Mouse (Mus musculus) megakaryocyte progenitor cell, adult 5-6 weeks (primary cell): ENCODE data around the gene Fam199x. TPM values are rescaled to one million over a fixed set of nuclear protein-coding genes. Genes with fewer than 3 reads are reported as not detected.

ENCODE experiments used
- ATAC-seq: replicated peaks from 2 replicates; pipeline ENCODE4 v1.8.0; 2016; ENCODE audit warnings: mild to moderate bottlenecking, moderate TSS enrichment, inconsistent platforms; ENCODE audit not compliant: poor library complexity
- total RNA-seq, 2 experiments: library from RNA; stranded (forward) in 1 of 2; stranded (reverse) in 1 of 2; fragments of 157-497, 149-512 nt in 1 of 2; fragments of 200-1000 nt in 1 of 2; gene quantifications; 2 replicates each; pipeline versions ENCODE4 v1.2.3 to v1.2.4; 2015 to 2017

Gene Fam199x
- total RNA-seq (2015) (5.6 and 5.9 TPM in 2 replicates), total RNA-seq (2017) (9.3 and 11.7 TPM in 2 replicates)

DNA sequence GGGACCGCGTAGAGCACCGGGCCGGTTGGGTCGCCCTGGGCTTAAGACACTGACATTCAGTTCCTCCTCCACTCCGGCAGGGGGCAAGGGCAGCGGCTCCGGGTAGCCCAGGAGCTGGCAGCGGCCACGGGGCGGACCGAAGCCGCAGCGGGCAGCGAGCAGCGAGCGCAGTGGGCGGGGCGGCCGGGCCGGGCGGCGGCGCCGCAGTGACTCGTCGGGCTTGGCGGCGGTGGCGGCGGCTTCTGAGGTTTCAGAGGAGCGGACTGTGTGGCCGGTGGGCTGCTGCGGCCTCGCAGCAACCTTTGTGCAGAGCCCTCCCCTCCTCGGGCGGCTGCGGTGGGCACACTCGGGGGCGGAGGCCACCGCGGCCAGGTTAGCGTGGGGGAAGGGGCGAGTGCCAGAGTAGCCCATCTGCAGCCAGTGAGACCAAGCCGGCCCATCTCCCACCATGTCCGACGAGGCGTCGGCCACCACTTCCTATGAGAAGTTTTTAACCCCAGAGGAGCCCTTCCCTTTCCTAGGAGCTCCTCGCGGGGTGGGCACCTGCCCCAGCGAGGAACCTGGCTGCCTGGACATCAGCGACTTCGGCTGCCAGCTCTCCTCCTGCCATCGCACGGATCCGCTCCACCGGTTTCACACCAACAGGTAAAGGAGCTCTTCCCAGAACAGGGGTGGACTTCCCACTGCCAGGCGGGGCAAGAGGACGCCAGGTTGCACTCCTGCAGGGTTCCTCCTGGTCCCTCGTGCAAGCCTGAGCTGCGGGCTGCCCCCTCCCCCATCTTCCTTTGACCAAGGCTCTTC is at the start of gene Fam199x:
Fam199x (plus strand) TSS at position 170 of the 801 bp plus-strand sequence.
- peak; percentile 100 for ATAC-seq

DNA sequence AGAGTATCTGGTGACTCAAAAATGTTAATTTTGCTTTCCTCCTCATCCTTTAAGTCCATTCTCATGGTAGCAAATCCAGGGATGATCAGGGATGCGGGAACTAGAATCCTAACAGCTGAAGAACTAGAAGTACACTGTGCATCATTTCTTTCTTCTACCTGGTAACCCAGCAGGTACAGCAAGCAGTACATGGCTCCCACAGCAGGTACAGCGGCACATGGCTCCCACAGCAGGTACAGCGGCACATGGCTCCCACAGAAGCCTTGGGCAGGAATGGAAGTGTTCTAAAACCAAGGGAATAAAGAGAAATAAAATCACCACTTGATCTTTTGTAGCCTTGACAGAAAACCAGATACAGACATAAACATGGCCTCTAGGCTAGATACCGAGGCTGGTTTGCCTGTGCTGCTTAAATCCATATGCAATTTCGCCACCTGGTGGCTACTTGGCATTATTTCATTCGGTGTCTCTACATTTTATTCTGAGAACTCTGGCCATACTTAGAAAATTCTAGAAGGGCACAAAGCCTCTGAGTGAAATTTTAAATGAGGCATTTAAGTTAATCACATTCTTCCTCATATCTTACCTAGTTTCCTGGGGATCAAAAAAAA is 34.2 kb upstream of the Fam199x start:
- ATAC-seq: peak; percentile 83

DNA sequence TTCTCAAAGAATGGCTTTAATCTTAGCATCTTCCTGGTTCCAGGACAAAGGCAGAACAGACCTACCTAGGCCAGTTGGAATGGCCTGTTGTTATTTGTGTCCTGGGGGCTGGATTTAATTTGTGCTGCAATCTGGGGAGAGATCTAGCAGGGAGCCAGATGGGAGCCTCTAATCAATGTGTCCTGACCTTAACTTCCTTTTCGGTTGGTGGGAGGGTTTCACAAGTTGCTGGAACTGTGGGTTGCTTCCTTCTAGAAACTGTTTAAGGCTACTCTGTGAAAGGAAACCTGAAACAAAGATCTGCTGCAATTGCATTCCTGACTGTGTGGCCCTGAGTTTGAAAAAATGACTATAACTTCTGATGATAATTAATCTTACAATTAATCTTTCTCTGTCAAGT is 31.7 kb upstream of the Fam199x start:
- peak; percentile 72 for ATAC-seq

DNA sequence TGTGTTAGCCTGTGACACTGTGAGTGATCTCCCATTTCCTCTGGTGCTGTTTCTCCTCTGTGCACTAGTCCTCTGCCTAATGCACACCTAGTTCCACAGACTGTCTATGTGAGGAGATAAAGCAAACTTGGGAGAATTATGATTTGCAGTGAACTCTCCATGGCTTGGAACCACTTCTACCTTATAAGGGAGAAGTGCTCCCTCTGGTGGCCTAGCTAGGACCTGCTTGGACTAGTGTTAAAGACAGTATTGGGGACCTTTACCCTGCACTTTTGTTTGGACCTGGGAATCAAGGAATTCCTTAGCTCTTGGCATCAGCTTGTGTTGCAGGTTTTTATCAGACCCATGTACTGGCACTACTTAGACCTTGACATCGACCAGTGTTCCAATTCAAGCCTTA is 30.1 kb upstream of the Fam199x start:
- ATAC-seq: peak; percentile 88

DNA sequence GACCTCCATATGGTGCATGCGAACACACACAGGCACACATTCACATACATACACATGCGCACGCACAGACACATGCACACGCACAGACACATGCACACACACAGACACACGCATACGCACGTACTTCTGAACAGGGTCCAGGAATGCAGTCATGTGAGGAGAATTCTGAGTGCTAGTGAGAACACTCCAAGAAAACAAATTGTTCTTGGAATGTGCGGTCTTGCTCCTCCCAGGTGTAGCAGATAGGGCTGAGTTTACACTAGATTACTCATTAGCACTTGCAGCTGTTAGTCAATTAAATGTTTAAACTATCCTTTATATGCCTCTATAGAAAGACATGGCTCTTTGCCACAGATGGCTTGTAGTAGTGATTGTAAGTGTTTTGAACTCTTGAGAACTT is 18.5 kb upstream of the Fam199x start:
- no peak for ATAC-seq

DNA sequence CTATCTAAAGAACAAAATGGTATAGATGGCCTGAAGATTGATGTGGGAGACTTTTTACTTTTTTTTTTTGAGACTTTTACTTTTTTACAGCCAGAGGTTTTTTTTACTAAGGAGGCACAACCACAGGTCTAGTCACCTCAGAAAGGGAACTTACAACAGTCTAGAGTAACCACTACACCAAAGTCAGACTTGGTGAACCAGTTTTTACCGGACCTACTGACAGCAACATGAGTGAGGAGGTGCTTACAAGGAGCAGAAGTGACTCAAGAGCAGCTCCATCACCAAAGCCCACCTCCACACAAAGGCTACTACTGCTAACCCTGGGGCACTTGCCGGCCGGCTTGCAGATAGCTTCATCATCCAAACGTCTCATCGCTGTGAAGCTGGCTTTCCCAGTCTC is 17.7 kb upstream of the Fam199x start:
- no peak for ATAC-seq

DNA sequence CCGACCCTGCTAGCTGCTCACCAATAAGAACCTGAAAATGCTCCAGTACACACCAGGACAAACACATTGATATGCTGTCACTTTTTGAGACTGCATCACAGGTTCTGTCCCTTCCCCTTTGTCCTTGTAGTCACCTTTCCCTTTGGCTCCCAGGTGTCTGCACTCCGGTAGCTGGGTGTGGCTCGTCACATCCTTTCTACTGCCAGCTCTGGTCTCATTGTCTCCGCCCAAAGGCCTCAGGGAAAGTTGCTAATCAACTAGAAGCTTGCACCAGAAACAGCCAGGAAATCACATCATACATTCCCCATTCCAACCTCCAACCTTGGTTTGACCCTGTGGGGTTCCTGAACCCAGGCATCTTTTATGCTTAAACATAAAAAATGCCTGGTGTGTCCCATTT is 15.1 kb upstream of the Fam199x start:
- ATAC-seq: no peak

DNA sequence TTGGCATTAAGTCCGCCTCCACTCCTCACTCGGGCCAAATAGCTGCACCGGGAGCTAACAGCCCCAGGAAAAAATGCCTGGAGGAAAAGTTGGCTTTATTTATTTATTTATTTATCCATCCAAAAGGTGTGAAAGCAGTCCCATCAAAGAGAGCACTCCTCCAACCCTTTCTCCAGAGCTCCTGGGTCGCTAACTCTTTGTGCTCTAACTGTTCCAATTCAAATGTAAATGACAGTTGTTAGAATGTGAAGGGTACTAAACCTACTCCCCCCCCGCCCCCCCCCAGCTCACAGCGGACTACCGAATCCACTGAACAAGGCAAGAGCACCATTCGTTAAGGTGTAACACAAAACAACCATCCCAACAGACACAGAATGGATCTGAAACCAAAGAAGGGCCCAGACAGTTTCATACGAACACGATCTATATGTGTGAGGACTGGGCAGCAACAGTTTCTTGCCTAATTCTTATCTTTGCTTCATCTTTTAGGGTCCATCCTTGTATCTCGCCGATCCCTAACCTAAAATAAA is 11.9 kb upstream of the Fam199x start:
- ATAC-seq: no peak

DNA sequence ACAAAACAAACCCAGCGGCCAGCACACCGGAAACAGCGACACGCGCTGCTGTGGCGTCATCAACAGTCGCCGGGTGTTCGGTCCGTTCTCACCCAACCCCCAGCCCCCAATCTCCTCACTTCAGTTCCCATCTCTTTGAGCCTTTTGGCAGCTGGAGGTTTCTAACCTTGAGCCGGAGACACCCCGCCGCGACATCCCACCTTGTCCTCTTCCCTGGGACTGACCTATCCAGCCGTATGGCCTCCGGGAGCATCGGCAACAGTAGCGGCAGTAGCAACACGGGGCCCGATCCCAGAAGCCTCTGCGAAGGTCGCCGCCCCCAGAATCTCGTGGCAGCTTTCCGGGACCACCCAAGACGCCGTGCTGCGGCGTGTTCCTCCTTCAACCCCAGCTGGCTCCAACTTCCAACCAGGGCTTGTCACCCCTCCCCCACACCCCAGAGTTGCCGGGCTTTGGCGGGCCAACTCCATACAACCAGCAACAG is 11.4 kb upstream of the Fam199x start, which contains the start of gene Slc25a53:
Slc25a53 (minus strand) TSS at position 303 of the 484 bp plus-strand sequence.
- ATAC-seq: peak; percentile 98

DNA sequence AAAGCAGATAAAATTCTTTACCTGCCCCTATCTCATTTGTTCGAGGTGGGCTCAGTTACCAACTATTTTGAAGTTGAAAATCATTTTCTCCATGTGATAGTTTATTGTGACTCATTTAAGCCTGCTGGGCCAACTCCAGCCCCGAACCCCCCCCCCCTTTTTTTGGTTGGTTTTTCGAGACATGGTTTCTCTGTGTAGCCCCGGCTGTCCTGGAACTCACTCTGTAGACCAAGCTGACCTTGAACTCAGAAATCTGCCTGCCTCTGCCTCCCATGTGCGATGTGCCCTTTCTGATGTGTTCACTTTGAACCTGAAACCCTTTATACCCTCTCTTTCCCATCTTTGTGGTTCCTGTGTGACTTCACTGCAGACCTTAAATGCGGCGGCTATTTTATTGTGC is 10.9 kb upstream of the Fam199x start:
- no peak for ATAC-seq

DNA sequence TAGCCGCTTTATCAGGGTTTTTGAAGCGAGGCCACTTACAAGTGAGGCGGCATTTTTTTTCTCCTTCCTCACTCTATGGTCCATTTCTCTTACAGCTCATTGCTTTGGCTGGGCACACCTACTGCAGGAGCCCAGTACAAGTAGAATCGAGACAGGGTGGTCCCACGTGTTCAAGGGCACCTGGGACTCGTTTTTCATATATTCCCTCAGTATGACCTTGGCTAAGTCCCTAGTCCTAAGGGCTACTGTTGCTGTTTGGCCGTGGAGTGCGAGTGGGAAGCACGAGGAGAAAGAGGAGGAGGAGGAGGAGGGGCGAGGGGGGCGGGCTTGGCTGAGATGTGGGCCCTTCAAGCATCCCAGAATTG is 352 bp upstream of the Fam199x start:
- no peak for ATAC-seq

DNA sequence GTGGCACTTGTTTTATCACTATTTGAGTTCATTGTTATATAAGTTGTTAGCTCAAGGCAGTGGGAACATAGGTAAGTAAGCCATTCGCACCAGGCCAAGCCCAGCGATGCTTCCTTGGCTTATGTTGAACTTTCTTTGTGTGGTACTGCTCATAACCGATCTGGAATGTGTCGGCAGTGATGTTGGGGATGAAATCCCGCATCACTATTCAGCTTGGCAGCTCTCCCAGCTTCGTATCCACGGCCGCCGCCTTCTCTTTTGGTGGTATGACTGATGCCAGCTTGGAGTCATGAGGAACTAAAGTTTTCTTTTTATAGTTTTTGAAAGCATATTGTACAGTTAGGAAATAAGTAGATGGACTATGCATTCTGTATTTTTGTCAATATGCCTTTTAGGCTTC is 13.8 kb downstream of the Fam199x start:
- no peak for ATAC-seq

DNA sequence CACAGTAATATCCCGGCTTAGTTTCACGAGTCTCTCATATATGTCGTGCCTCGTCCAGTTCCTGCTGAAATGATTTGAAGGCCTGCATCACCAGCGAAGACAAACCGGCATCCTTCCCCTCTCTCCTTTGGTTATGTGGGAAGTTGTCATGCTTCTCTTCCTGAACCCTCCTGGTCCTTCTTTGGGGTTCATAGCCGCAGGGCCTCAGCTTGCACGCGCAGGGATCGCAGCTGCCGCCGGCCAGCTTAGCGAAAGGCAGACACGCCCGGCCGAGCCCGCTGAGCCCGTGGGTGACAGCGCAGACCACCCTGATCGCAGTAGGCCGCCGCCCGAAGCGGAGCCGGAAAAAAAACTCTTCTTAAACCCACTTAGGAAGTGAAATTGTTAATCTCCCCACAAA is 55.1 kb downstream of the Fam199x start:
- no peak for ATAC-seq

DNA sequence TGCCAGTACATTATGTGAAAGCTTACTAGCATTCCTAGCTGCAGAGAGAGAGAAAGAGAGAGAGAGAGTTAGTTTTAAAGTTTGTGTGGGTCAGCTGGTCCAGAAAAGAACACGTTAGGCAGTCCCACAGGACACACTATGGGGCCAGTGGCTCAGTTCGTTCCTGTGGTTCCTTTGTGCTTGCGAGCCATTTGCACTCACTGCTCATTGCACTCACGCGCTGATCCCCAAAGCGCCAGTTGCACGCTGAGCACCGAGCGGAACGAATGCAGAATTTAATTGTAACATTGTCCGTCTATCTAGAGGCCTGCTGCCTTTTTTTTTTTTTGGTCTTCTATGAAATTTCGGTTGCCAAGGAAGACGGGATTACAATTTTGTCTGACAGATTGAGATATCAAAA is 57.1 kb downstream of the Fam199x start:
- ATAC-seq: no peak

DNA sequence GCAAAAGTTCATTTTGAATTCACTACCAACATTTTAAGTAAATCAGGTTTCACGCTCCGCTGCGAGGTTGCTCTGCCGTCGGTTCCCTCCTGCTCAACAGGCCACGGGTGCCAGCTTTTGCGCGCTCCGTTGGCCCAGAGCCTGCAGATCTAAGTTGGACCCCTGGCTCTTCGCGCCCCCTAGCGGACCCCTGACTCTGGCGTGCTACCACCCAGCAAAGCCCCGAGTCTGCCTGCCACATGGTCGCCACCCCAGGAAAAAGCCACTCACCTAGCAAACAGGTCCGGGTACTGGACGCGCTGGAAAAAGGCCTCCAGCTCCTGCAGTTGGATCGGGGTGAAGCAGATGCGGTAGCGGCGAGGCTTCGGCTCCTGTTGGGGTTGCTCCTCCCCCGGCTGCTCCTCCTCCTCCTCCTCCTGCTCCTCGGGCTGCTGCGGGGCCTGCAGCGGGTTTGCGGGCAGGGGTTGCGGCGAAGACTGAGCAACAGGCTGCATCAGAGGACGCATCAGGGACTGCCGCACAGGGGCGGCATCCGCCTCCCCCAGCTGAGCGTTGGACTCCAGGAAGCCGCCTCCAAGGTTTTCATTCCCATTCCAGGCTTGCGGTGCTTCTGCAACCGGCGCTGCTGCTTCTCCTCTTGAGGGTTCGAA is 68.8 kb downstream of the Fam199x start:
- peak; percentile 87 for ATAC-seq

DNA sequence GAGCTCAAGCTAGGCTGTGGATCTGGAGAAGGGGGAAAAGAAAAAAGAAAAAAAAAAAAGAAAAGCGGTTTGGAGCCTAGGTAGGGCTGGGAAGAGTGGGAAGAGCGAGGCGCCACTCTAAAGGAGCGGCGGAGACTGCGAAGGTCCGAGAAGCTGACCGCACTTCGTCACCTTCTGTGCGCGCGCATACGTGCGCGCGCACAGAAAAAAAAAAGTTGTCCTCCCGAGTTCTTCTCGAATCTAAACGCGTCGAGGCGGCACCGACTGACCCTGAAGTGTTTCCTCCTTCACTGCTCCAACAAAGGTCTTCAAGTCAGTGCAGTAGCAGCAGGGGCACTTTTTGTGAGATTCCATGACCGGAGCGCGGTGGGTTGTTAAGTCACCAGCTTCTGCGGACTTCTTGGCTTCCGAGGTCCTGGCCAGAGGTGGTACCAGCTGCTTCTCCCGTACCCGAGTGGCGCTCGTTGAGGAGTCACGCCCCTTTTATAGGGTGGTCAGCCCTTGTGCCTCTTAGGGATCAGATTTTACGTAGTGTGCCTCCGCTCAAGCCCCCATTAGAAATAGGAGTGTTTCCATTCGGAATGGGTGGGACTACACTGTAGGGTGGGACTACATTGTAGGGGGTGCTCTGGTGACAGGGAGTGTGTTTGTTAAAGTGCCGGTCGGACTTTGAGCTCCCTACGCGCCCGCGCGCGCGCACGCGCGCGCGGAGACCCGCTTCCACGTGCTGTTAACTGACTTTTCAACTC is 70.5 kb downstream of the Fam199x start:
- no peak for ATAC-seq

DNA sequence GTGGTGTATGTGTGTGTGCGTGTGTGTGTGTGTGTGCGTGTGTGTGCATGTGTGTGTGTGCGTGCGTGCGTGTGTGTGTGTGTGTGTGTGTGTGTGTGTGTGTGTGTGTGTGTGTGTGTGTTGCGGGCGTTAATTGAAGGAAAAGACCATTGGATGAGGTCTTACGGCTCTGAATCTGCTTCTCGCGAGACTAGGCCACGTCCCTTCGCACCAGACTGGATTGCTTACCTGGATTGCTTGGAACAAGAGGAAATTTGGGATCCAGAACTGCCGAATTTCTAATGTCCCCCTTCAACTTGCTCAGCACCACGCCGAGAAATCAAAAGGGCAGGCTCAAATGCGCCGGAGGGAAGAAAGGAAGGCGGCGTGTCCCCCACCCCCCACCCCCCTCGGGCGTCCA is 72.3 kb downstream of the Fam199x start, which contains the start of gene Esx1:
Esx1 (minus strand) TSS at position 366 of the 400 bp plus-strand sequence.
- ATAC-seq: no peak

DNA sequence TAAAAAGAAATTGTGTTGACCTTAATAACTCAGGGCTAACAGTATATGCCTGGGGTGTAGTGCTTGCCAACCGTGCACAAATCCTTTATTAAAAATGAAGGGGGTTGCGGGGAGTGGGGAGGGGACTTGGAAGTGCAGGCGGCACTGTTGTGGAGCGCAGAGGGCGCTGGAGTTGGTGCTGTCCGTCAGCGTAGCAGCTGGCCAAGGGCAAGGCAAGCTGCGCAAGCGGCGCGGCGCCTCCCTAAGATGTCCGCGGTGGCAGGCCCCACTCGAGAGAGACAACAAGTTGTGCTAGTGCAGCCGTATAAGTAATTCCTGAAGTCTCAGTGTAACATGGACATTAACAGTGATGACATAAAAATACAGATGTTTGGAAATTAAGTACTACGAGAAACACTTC is 78.1 kb downstream of the Fam199x start:
- ATAC-seq: no peak
